Mouse (Mus musculus): ENCODE measurements at regions not wholly inside any gene's neighbourhood (a gene's known extent, or its start where the extent isn't known, plus 50 kb on each side); places are given as distances from the start of the nearest gene placed in this dataset.

GRCm38 (mm10) chr15:51551216-51551775 is 2333.4 kb upstream of the Gm7489 start:
- no peak for TF ChIP-seq CTCF (IDR thresholded peaks at IDR 0.05; ENCODE audit: low read depth, low read length)
- no peak for TF ChIP-seq GATA1 (IDR thresholded peaks at IDR 0.05; ENCODE audit: borderline replicate concordance, low read length)
- no peak for TF ChIP-seq POLR2AphosphoS5 (IDR thresholded peaks at IDR 0.05; ENCODE audit: insufficient replicate concordance, low read depth, low read length)
